Mouse (Mus musculus): ENCODE results near the gene Nbas.

The Nbas gene

GRCm38 (mm10) chr12:13532731-13533365, 263.9 kb downstream of the Nbas start:
- peak; percentile 28 for DNase-seq (ENCODE audit: low read depth)

- no peak for DNase-seq (ENCODE audit: low read depth)
Measured at GRCm38 (mm10) chr12:13539171-13539570, 270.2 kb downstream of the Nbas start.

GRCm38 (mm10) chr12:13543806-13544205, 274.9 kb downstream of the Nbas start:
- DNase-seq (ENCODE audit: low read depth), result no peak

- DNase-seq (ENCODE audit: low read depth), result no peak
Measured at GRCm38 (mm10) chr12:13563646-13564289, 294.8 kb downstream of the Nbas start.

- no peak for DNase-seq (ENCODE audit: low read depth)
Measured at GRCm38 (mm10) chr12:13564330-13564729, 295.4 kb downstream of the Nbas start.

GRCm38 (mm10) chr12:13566421-13566820, 297.5 kb downstream of the Nbas start:
- no peak for DNase-seq (ENCODE audit: low read depth)

GRCm38 (mm10) chr12:13575158-13575557, 306.2 kb downstream of the Nbas start:
- peak; percentile 34 for DNase-seq (ENCODE audit: low read depth)

GRCm38 (mm10) chr12:13575605-13576600, 307.0 kb downstream of the Nbas start:
- DNase-seq (ENCODE audit: low read depth), result peak; percentile 79

- no peak for DNase-seq (ENCODE audit: low read depth)
Measured at GRCm38 (mm10) chr12:13576761-13577160, 307.8 kb downstream of the Nbas start.

- no peak for DNase-seq (ENCODE audit: low read depth)
Measured at GRCm38 (mm10) chr12:13580796-13581195, 311.9 kb downstream of the Nbas start.

GRCm38 (mm10) chr12:13583386-13583785, 314.5 kb downstream of the Nbas start:
- DNase-seq (ENCODE audit: low read depth), result no peak

GRCm38 (mm10) chr12:13585527-13586156, 316.7 kb downstream of the Nbas start:
- no peak for DNase-seq (ENCODE audit: low read depth)

- DNase-seq (ENCODE audit: low read depth), result no peak
Measured at GRCm38 (mm10) chr12:13587675-13588074, 318.7 kb downstream of the Nbas start.

- no peak for DNase-seq (ENCODE audit: low read depth)
Measured at GRCm38 (mm10) chr12:13589021-13589420, 320.1 kb downstream of the Nbas start.

GRCm38 (mm10) chr12:13594746-13595469, 326.0 kb downstream of the Nbas start:
- peak; percentile 22 for DNase-seq (ENCODE audit: low read depth)

GRCm38 (mm10) chr12:13597026-13597425, 328.1 kb downstream of the Nbas start:
- DNase-seq (ENCODE audit: low read depth), result no peak

- no peak for DNase-seq (ENCODE audit: low read depth)
Measured at GRCm38 (mm10) chr12:13598545-13598944, 329.6 kb downstream of the Nbas start.

- DNase-seq (ENCODE audit: low read depth), result peak; percentile 50
Measured at GRCm38 (mm10) chr12:13602414-13602813, 333.5 kb downstream of the Nbas start.

GRCm38 (mm10) chr12:13607021-13607420, 338.1 kb downstream of the Nbas start:
- DNase-seq (ENCODE audit: low read depth), result no peak

GRCm38 (mm10) chr12:13609027-13609426, 340.1 kb downstream of the Nbas start:
- DNase-seq (ENCODE audit: low read depth), result no peak

GRCm38 (mm10) chr12:13613041-13613440, 344.1 kb downstream of the Nbas start:
- no peak for DNase-seq (ENCODE audit: low read depth)

All from NIH3T3 (cell line).